Mouse (Mus musculus): ENCODE measurements at regions not wholly inside any gene's neighbourhood (a gene's known extent, or its start where the extent isn't known, plus 50 kb on each side); places are given as distances from the start of the nearest gene placed in this dataset.

DNA sequence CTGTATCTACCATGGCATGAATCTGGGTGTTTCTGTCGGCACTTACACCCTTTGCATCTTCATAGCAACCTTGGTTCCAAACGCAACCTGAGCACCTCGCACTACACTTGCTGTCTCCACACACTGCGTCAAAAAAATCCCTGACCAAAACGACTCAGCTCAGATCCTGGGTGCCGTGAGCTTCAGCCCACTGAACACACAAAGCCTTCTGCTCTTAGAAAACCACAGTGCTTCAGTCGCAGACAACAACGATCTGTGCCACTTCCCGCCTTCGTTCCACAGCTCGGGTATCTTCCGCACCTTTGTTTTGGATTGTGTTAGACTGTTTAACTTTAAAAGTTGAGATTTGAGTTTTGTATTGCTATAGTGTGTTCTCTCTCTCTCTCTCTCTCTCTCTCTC is 105.7 kb downstream of the Sp3 start:
- DNase-seq (ENCODE audit: low spot score in 2 of 2) = no peak

DNA sequence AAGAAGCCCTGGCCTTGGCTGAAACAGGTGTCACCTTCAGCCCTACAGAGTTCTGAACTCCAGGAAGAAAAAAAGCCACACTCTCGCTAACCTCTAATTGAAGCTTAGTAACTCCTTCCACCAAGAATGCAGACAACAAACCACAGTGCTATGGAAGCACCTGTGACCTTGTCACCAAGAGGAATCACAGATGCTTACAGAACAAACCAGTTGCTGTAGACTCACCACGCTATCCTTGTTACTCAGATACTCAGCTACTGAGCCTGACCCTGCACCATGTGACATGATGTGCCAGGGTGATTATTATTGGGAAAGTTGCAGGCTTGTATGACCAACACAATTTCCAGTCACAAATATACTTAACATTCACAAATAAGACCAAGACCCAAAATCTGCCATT is 104.6 kb downstream of the Sp3 start:
- DNase-seq (ENCODE audit: low spot score in 2 of 2) = no peak

- DNase-seq (ENCODE audit: low spot score in 2 of 2) = no peak
Observed at GRCm38 (mm10) chr2:72880016-72880415, 100.2 kb downstream of the Sp3 start.

GRCm38 (mm10) chr2:72881554-72881953 is 98.7 kb downstream of the Sp3 start:
- DNase-seq (ENCODE audit: low spot score in 2 of 2) = no peak

GRCm38 (mm10) chr2:72886250-72886649 is 94.0 kb downstream of the Sp3 start:
- no peak for DNase-seq (ENCODE audit: low spot score in 2 of 2)
